Mouse (Mus musculus): ENCODE measurements around the gene Chkb. TPM values are rescaled to one million over a fixed set of nuclear protein-coding genes. Genes with fewer than 3 reads are reported as not detected.

Gene Chkb
- polyA plus RNA-seq (2015; fragmentation: Nextera tagmentation; extraction: Ambion mirVana), result 88.3 and 95.2 TPM in 2 replicates

DNA sequence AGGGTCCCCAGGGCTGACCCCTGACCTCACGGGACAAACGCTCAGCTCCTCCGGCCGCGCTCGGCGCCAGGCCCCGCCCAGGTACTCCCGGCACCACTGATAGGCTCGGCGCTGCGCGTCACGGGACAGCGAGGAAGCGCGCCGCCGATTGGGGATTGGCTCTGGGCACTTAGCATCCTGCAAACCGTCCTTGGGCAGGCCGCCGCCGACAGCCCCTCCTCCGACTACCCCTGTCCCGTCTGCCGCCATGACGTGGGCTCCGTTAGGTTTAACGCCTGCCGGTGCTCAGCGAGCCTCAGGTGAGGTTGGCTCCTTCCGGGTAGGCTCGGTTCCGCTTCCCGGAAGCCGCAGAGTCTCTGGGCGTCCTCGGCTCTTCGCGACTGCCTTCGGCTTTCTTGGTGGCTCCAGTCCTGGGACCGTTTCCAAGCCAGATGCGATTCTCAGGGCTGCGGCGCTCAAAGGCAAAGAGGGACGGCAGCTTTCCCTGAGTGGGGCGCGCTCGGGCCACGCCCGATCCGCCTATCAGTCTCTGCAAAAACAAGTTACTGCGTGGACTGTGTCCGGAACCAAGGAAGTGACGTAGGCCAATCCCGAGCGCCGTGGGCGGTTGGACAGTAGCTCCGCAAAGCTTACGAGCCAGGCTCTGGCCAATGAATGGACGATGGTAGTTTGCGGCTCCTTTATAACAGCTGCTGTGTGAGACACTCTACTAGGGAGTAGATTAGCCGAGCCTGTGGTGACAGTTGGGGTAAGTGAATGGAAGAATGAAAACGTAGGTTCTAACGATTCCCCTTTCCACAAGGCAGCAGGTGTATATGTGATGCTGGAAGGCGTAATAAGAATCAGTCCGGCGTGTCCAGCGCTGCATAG, at the start of gene Chkb, which contains the start of the genes C730034F03Rik and Gm44502:
Gene Chkb, minus strand, starts transcription at position 557 of the 870 bp plus-strand sequence.
Gene C730034F03Rik, plus strand, starts transcription at position 238 of the 870 bp plus-strand sequence.
Gene Gm44502, minus strand, starts transcription at position 345 of the 870 bp plus-strand sequence.
- Histone ChIP-seq H3K4me3 (ENCODE audit: low read depth, low read length) (peak within 1 kb of the TSS; percentile 81), H3K4me1 (ENCODE audit: control insufficient read depth, insufficient read depth, low read length) (peaks cover 11% of the 10 kb centered on the region), H3K9me3 (replicated peaks; ENCODE audit: control insufficient read depth, low read length, poor library complexity, severe bottlenecking) (no peaks in the 10 kb centered on the region), H3K27ac (ENCODE audit: low read length) (peak within 1 kb of the TSS; percentile 95), H3K27me3 (ENCODE audit: control insufficient read depth, insufficient read depth, low read depth, low read length) (no peaks in the 10 kb centered on the region), H3K4me2 (ENCODE audit: low read length) (peak within 1 kb of the TSS; percentile 93), H3K9ac (ENCODE audit: low read depth, low read length) (peak within 1 kb of the TSS; percentile 78), H3K36me3 (ENCODE audit: control insufficient read depth, insufficient read depth, low read length) (peaks cover 10% of the 10 kb centered on the region)
- ATAC-seq, result peak; percentile 96
- under 1% methylated on average over 70 of the region's 70 CpGs for WGBS

DNA sequence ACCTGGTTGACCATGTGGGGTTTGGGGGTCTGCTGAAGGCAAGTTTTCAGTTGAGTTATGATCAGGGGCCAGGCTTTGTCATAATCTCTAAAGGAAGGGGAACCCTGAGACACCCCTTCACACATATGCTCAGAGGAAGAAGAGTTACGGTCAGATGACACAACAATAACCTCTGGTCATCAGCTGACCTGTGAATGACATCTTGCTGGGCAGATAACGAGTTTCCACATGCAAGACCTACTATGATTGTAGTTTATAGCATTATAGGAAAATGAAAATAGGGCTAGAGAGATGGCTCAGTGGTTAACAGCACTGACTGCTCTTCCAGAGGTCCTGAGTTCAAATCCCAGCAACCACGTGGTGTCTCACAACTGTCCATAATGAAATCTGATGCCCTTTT, 48.9 kb upstream of the Chkb start:
- no peak overlapping the region for H3K27ac ChIP-seq (ENCODE audit: low read length)
- H3K9me3 ChIP-seq (replicated peaks; ENCODE audit: control insufficient read depth, low read length, poor library complexity, severe bottlenecking), result no peaks in the 10 kb centered on the region
- ATAC-seq, result no peak
- no peaks in the 10 kb centered on the region for H3K27me3 ChIP-seq (ENCODE audit: control insufficient read depth, insufficient read depth, low read depth, low read length)
- H3K4me1 ChIP-seq (ENCODE audit: control insufficient read depth, insufficient read depth, low read length), result peaks cover 11% of the 10 kb centered on the region
- H3K36me3 ChIP-seq (ENCODE audit: control insufficient read depth, insufficient read depth, low read length), result no peaks in the 10 kb centered on the region
- H3K4me2 ChIP-seq (ENCODE audit: low read length), result no peak overlapping the region
- H3K4me3 ChIP-seq (ENCODE audit: low read depth, low read length), result no peak overlapping the region
- WGBS, result 86% methylated on average over 3 of the region's 3 CpGs
- H3K9ac ChIP-seq (ENCODE audit: low read depth, low read length), result no peak overlapping the region

DNA sequence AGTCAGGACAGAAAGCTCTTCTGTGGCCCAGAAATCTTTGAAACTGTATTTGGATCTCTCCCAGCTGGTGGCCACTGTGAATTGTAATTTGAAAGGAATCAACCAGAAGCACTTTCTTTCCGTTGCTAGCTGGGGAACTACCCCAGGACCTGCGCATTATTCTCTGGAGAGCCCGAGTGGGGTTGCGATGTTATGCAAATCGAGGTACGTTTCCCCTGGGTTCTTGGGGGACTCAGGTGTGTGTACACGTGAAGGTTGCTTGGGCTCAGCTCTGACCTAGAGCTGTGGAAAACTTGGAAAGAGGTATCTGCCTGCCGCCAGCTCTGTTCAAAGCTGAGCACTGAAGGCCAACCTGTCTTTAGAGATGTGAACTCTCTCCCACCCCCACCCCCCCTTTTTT, 48.1 kb upstream of the Chkb start:
- no peak overlapping the region for H3K9ac ChIP-seq (ENCODE audit: low read depth, low read length)
- no peak overlapping the region for H3K4me2 ChIP-seq (ENCODE audit: low read length)
- no peaks in the 10 kb centered on the region for H3K36me3 ChIP-seq (ENCODE audit: control insufficient read depth, insufficient read depth, low read length)
- no peaks in the 10 kb centered on the region for H3K9me3 ChIP-seq (replicated peaks; ENCODE audit: control insufficient read depth, low read length, poor library complexity, severe bottlenecking)
- no peak overlapping the region for H3K27ac ChIP-seq (ENCODE audit: low read length)
- WGBS, result 42% methylated on average over 8 of the region's 8 CpGs
- ATAC-seq, result no peak
- no peaks in the 10 kb centered on the region for H3K27me3 ChIP-seq (ENCODE audit: control insufficient read depth, insufficient read depth, low read depth, low read length)
- H3K4me1 ChIP-seq (ENCODE audit: control insufficient read depth, insufficient read depth, low read length), result peaks cover 11% of the 10 kb centered on the region
- no peak overlapping the region for H3K4me3 ChIP-seq (ENCODE audit: low read depth, low read length)

DNA sequence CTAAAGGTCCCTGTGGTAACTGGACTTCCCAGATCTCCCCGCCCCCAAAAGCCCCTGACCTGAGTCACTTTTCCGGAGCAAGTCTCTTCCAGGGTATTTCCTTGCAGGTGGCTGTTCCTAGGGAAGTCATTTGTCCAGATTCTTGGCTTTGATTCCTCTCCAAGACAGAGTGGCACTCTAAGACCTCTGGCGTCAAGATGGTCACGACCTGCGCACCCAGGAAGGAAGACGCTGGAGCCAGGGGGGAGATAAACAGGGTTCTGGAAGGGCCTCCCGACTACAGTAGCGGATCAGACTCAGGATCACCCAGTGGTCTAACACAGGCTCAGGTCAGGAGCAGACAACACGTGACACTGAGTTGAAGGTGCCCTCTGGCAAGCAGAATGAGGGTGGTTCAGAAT, 47.4 kb upstream of the Chkb start, which contains the start of gene Arsa:
Gene Arsa, minus strand, starts transcription at position 335 of the 401 bp plus-strand sequence.
- Histone ChIP-seq H3K4me1 (ENCODE audit: control insufficient read depth, insufficient read depth, low read length) (peaks cover 11% of the 10 kb centered on the region), H3K9ac (ENCODE audit: low read depth, low read length) (peak within 1 kb of the TSS; percentile 76), H3K9me3 (replicated peaks; ENCODE audit: control insufficient read depth, low read length, poor library complexity, severe bottlenecking) (no peaks in the 10 kb centered on the region), H3K27ac (ENCODE audit: low read length) (peak within 1 kb of the TSS; percentile 83), H3K27me3 (ENCODE audit: control insufficient read depth, insufficient read depth, low read depth, low read length) (no peaks in the 10 kb centered on the region), H3K4me2 (ENCODE audit: low read length) (peak within 1 kb of the TSS; percentile 96), H3K36me3 (ENCODE audit: control insufficient read depth, insufficient read depth, low read length) (no peaks in the 10 kb centered on the region), H3K4me3 (ENCODE audit: low read depth, low read length) (peak within 1 kb of the TSS; percentile 60)
- no peak for ATAC-seq
- 32% methylated on average over 9 of the region's 9 CpGs for WGBS

DNA sequence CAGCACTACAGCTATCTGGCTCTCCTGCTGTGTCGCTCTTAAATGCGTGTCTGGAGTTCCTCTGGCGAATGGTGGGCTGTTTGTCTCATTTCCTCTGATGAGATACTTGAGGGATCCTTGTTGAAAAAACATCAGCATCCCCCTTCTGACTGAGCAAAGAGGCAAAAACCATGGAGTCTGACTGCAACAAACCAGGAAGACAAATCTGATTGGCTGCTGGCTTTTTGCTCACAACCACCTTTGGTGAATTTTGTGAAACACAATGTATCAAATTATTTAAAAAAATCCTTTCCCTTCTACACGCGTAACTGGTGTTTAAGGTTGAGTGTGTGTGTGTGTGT, 46.7 kb upstream of the Chkb start:
- no peaks in the 10 kb centered on the region for H3K27me3 ChIP-seq (ENCODE audit: control insufficient read depth, insufficient read depth, low read depth, low read length)
- H3K4me3 ChIP-seq (ENCODE audit: low read depth, low read length), result peak overlapping the region; percentile 60
- peak overlapping the region; percentile 83 for H3K27ac ChIP-seq (ENCODE audit: low read length)
- 6% methylated on average over 5 of the region's 5 CpGs for WGBS
- ATAC-seq, result no peak
- H3K36me3 ChIP-seq (ENCODE audit: control insufficient read depth, insufficient read depth, low read length), result no peaks in the 10 kb centered on the region
- peak overlapping the region; percentile 96 for H3K4me2 ChIP-seq (ENCODE audit: low read length)
- H3K9me3 ChIP-seq (replicated peaks; ENCODE audit: control insufficient read depth, low read length, poor library complexity, severe bottlenecking), result no peaks in the 10 kb centered on the region
- H3K4me1 ChIP-seq (ENCODE audit: control insufficient read depth, insufficient read depth, low read length), result peaks cover 11% of the 10 kb centered on the region
- H3K9ac ChIP-seq (ENCODE audit: low read depth, low read length), result peak overlapping the region; percentile 76

DNA sequence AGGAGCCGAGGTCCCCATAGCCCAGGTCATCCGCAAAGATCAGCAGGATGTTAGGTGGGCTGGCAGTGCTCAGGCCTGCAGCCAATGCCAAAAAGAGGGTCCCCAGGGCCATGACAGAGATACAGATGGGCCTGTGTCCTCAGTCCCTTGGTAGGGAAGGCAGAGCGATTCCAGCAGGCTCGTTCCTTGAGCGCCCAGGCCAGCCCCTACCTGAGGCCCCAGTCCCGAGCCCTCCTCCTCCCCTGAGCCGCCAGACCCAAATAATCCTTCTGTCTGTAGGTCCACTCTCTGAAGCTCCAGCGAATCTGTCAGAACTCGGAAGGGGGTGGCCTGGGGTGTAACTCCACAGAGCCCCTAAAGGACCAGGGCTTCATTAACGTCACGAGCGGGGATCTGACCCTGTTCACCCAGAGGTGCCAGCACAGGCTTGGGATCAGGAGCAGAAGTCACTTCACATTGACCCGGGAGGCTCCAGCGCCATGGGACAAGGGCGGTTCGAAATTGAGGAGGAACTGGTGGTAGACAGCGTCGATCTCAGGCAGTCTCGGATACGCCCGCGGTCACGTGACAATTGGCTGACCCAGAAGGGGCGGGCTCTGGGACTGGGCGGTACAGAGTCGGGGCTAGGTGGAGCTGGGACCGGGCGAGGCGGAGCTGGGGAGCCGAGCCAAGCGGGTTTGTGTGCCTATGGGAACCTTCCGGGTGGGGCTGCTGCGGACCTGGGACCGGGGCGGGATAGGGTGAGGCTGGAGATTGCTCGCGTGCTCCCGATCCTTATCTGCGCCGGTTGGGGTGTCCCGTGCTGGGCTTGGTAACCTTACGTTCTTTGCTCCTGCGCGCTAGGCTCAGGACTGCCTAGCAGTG, 46.1 kb upstream of the Chkb start:
- peak overlapping the region; percentile 76 for H3K9ac ChIP-seq (ENCODE audit: low read depth, low read length)
- peak overlapping the region; percentile 83 for H3K27ac ChIP-seq (ENCODE audit: low read length)
- peak; percentile 97 for ATAC-seq
- no peaks in the 10 kb centered on the region for H3K36me3 ChIP-seq (ENCODE audit: control insufficient read depth, insufficient read depth, low read length)
- H3K4me2 ChIP-seq (ENCODE audit: low read length), result peak overlapping the region; percentile 96
- peaks cover 11% of the 10 kb centered on the region for H3K4me1 ChIP-seq (ENCODE audit: control insufficient read depth, insufficient read depth, low read length)
- peak overlapping the region; percentile 60 for H3K4me3 ChIP-seq (ENCODE audit: low read depth, low read length)
- WGBS, result 9% methylated on average over 44 of the region's 44 CpGs
- no peaks in the 10 kb centered on the region for H3K9me3 ChIP-seq (replicated peaks; ENCODE audit: control insufficient read depth, low read length, poor library complexity, severe bottlenecking)
- no peaks in the 10 kb centered on the region for H3K27me3 ChIP-seq (ENCODE audit: control insufficient read depth, insufficient read depth, low read depth, low read length)

DNA sequence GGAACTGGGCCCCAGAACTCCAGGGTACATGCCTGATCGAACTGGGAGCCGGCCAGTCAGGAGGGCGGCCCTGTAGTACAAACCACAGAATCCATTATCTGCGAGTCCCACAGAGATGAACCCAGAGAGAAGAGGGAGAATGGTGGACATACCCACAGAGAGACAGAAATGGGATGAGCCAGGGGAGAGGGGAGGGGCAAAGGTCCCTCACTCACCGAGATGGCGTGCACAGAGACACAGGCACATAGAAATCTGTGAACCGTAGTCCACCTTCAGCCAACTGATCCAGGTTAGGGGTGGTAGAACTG, 45.5 kb upstream of the Chkb start:
- no peak for ATAC-seq
- H3K27ac ChIP-seq (ENCODE audit: low read length), result no peak overlapping the region

DNA sequence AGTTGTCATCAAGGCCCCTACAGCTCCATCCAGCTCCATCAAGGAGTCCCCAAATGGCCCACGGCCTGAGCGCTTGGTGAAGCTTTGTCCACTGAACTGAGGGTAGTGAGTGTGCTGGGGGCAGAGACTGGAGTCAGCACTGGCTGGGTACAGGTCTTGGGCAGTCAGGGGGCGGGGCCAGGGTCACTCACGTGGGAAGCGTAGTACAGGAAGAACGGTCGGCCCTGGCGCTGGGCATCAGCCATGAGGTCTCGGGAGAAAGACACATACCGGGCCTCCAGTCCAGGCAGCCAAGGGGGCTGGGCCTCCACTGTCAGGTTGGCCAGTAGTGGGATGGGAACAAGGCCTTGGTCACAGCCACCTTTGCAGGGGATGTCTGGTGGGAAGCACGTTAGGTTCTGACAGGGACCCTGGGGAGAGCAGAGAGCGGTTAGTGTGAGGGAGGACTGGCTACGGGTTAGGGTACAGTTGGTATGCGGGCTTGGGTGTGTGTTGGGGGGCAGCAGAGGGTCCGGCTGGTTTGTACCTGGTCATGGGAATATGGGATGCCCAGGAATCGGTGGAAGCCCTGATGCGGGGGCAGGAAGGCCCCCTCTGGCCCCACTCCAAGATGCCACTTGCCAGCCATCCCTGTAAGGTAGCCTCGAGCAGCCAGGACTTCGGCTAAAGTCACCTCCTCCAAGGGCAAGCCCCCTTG, 45.0 kb upstream of the Chkb start:
- Histone ChIP-seq H3K9me3 (replicated peaks; ENCODE audit: control insufficient read depth, low read length, poor library complexity, severe bottlenecking) (no peaks in the 10 kb centered on the region), H3K4me1 (ENCODE audit: control insufficient read depth, insufficient read depth, low read length) (peaks cover 11% of the 10 kb centered on the region), H3K4me3 (ENCODE audit: low read depth, low read length) (peak overlapping the region; percentile 60; the same call in 1 of the 2 replicates), H3K9ac (ENCODE audit: low read depth, low read length) (no peak overlapping the region), H3K36me3 (ENCODE audit: control insufficient read depth, insufficient read depth, low read length) (no peaks in the 10 kb centered on the region), H3K27ac (ENCODE audit: low read length) (no peak overlapping the region), H3K4me2 (ENCODE audit: low read length) (peak overlapping the region; percentile 96), H3K27me3 (ENCODE audit: control insufficient read depth, insufficient read depth, low read depth, low read length) (no peaks in the 10 kb centered on the region)
- 93% methylated on average over 19 of the region's 19 CpGs for WGBS
- ATAC-seq, result no peak

More for the DNA sequence above, 45.5 kb upstream of the Chkb start:
- H3K4me3 ChIP-seq (ENCODE audit: low read depth, low read length), result peak overlapping the region; percentile 60
- WGBS, result 90% methylated on average over 7 of the region's 7 CpGs
- H3K27me3 ChIP-seq (ENCODE audit: control insufficient read depth, insufficient read depth, low read depth, low read length), result no peaks in the 10 kb centered on the region
- peaks cover 11% of the 10 kb centered on the region for H3K4me1 ChIP-seq (ENCODE audit: control insufficient read depth, insufficient read depth, low read length)
- peak overlapping the region; percentile 76 for H3K9ac ChIP-seq (ENCODE audit: low read depth, low read length)
- peak overlapping the region; percentile 96 for H3K4me2 ChIP-seq (ENCODE audit: low read length)
- no peaks in the 10 kb centered on the region for H3K9me3 ChIP-seq (replicated peaks; ENCODE audit: control insufficient read depth, low read length, poor library complexity, severe bottlenecking)
- H3K36me3 ChIP-seq (ENCODE audit: control insufficient read depth, insufficient read depth, low read length), result no peaks in the 10 kb centered on the region

Data from midbrain, embryonic 16.5 days (tissue).